Mouse (Mus musculus) frontal cortex, adult (tissue): ENCODE measurements at regions not wholly inside any gene's neighbourhood (a gene's known extent, or its start where the extent isn't known, plus 50 kb on each side); places are given as distances from the start of the nearest gene placed in this dataset.

Source experiments
- ATAC-seq: cut with Nextera tagmentation; 2 replicates; pipeline ENCODE4 v1.9.2; 2017; ENCODE audit warnings: mild to moderate bottlenecking, moderate library complexity, mixed read lengths; ENCODE audit not compliant: low TSS enrichment

GRCm38 (mm10) chr4:87718166-87718805, 314.9 kb downstream of the Mllt3 start:
- no peak for ATAC-seq

GRCm38 (mm10) chr4:87715212-87715933, 317.8 kb downstream of the Mllt3 start:
- no peak for ATAC-seq

- no peak for ATAC-seq
Observed at GRCm38 (mm10) chr4:87712691-87713090, 320.5 kb downstream of the Mllt3 start.

GRCm38 (mm10) chr4:87712286-87712685, 320.9 kb downstream of the Mllt3 start:
- no peak for ATAC-seq

GRCm38 (mm10) chr4:87711185-87711827, 321.9 kb downstream of the Mllt3 start:
- ATAC-seq, result no peak

GRCm38 (mm10) chr4:87708981-87709645, 324.1 kb downstream of the Mllt3 start:
- peak; percentile 96 for ATAC-seq

GRCm38 (mm10) chr4:87707386-87707785, 325.8 kb downstream of the Mllt3 start:
- no peak for ATAC-seq

- no peak for ATAC-seq
Observed at GRCm38 (mm10) chr4:87702834-87703233, 330.3 kb downstream of the Mllt3 start.

GRCm38 (mm10) chr4:87702290-87702689, 330.9 kb downstream of the Mllt3 start:
- ATAC-seq, result no peak

- ATAC-seq, result no peak
Observed at GRCm38 (mm10) chr4:87701024-87701423, 332.1 kb downstream of the Mllt3 start.

GRCm38 (mm10) chr4:87700508-87700907, 332.7 kb downstream of the Mllt3 start:
- no peak for ATAC-seq

GRCm38 (mm10) chr4:87699586-87699985, 333.6 kb downstream of the Mllt3 start:
- ATAC-seq, result no peak

GRCm38 (mm10) chr4:87698750-87699149, 334.4 kb downstream of the Mllt3 start:
- ATAC-seq, result no peak

GRCm38 (mm10) chr4:87696921-87697320, 336.2 kb downstream of the Mllt3 start:
- no peak for ATAC-seq

GRCm38 (mm10) chr4:87695811-87696210, 337.4 kb downstream of the Mllt3 start:
- ATAC-seq, result no peak

- no peak for ATAC-seq
Observed at GRCm38 (mm10) chr4:87692741-87693140, 340.4 kb downstream of the Mllt3 start.

GRCm38 (mm10) chr4:87684952-87685351, 348.2 kb downstream of the Mllt3 start:
- no peak for ATAC-seq

GRCm38 (mm10) chr4:87682783-87683182, 350.4 kb downstream of the Mllt3 start:
- ATAC-seq, result no peak

- ATAC-seq, result no peak
Observed at GRCm38 (mm10) chr4:87671101-87671500, 362.1 kb downstream of the Mllt3 start.

GRCm38 (mm10) chr4:87670167-87670566, 363.0 kb downstream of the Mllt3 start:
- ATAC-seq, result no peak

GRCm38 (mm10) chr4:87669480-87669879, 363.7 kb downstream of the Mllt3 start:
- no peak for ATAC-seq

GRCm38 (mm10) chr4:87668314-87668713, 364.9 kb downstream of the Mllt3 start:
- peak; percentile 73 for ATAC-seq
